In genomic region chr1:87265200-87265599, GRCm38 (mm10) we compare ENCODE assay signal across 9 mouse cellular contexts. TPM values are rescaled to one million over a fixed set of nuclear protein-coding genes. Genes with fewer than 3 reads are reported as not detected.
DNase-seq lines count a peak whose midpoint lies in the region; ATAC-seq and TF ChIP-seq lines count a peak whose summit lies in the region.
"Had no signal": no experiment of that assay in that cellular context is flagged by ENCODE, and none has a peak within 500 bp of the region (broad histone marks: within the 10 kb centered on the region; RNA-seq: fewer than 3 reads in every experiment).

No protein-coding gene starts in this region.

- TF ChIP-seq CTCF in intestine, postnatal 0 days (IDR thresholded peaks at IDR 0.05; ENCODE audit: low read depth), result no peak
- no peak for TF ChIP-seq CTCF in midbrain, postnatal 0 days (IDR thresholded peaks at IDR 0.05)

- H3K4me2 ChIP-seq in heart, embryonic 13.5 days, result peak overlapping the region; percentile 98
- H3K4me2 ChIP-seq in embryonic facial prominence, embryonic 11.5 days (ENCODE audit: low read depth, low read length), result peak overlapping the region; percentile 99
- H3K4me2 ChIP-seq in intestine, postnatal 0 days (replicated peaks; ENCODE audit: low read depth), result peak overlapping the region; percentile 87
- H3K4me2 ChIP-seq in midbrain, postnatal 0 days (ENCODE audit: low read depth, low read length, poor library complexity, severe bottlenecking), result peak overlapping the region; percentile 98

- H3K27me3 ChIP-seq in heart, embryonic 13.5 days (replicated peaks), result peaks cover 90% of the 10 kb centered on the region
- peaks cover 43% of the 10 kb centered on the region for H3K27me3 ChIP-seq in embryonic facial prominence, embryonic 11.5 days (ENCODE audit: control insufficient read depth, insufficient read depth, low read length)
- peaks cover 63% of the 10 kb centered on the region for H3K27me3 ChIP-seq in intestine, postnatal 0 days (replicated peaks; ENCODE audit: control insufficient read depth, insufficient read depth, low read length)
- H3K27me3 ChIP-seq in midbrain, postnatal 0 days (ENCODE audit: insufficient read depth, low read length), result peaks cover 50% of the 10 kb centered on the region
- H3K27me3 ChIP-seq: Patski had no signal

- no peaks in the 10 kb centered on the region for H3K36me3 ChIP-seq in heart, embryonic 13.5 days
- H3K36me3 ChIP-seq in embryonic facial prominence, embryonic 11.5 days (replicated peaks; ENCODE audit: control insufficient read depth, insufficient read depth, low read depth, low read length), result no peaks in the 10 kb centered on the region
- H3K36me3 ChIP-seq in intestine, postnatal 0 days (ENCODE audit: control insufficient read depth, insufficient read depth), result no peaks in the 10 kb centered on the region
- H3K36me3 ChIP-seq in midbrain, postnatal 0 days (ENCODE audit: insufficient read depth, low read length), result no peaks in the 10 kb centered on the region

- H3K9ac ChIP-seq in heart, embryonic 13.5 days, result no peak overlapping the region
- no peak overlapping the region for H3K9ac ChIP-seq in embryonic facial prominence, embryonic 11.5 days (replicated peaks; ENCODE audit: low read length)
- no peak overlapping the region for H3K9ac ChIP-seq in intestine, postnatal 0 days (ENCODE audit: low read depth, low read length)
- no peak overlapping the region for H3K9ac ChIP-seq in midbrain, postnatal 0 days (replicated peaks; ENCODE audit: low read length, poor library complexity, severe bottlenecking)

- peaks cover 27% of the 10 kb centered on the region for H3K4me1 ChIP-seq in heart, embryonic 13.5 days
- H3K4me1 ChIP-seq in embryonic facial prominence, embryonic 11.5 days (ENCODE audit: control insufficient read depth, insufficient read depth, low read length), result peaks cover 6% of the 10 kb centered on the region
- H3K4me1 ChIP-seq in intestine, postnatal 0 days (replicated peaks; ENCODE audit: control insufficient read depth, insufficient read depth, low read length), result no peaks in the 10 kb centered on the region; the same call in 1 of the 2 replicates
- H3K4me1 ChIP-seq in midbrain, postnatal 0 days (ENCODE audit: insufficient read depth, low read length), result peaks cover 12% of the 10 kb centered on the region; the same call in 1 of the 2 replicates

- WGBS in heart, embryonic 13.5 days, result under 1% methylated on average over 13 of the region's 13 CpGs
- 1% methylated on average over 13 of the region's 13 CpGs for WGBS in embryonic facial prominence, embryonic 11.5 days
- under 1% methylated on average over 13 of the region's 13 CpGs for WGBS in intestine, postnatal 0 days
- WGBS in midbrain, postnatal 0 days, result 0% methylated on average over 13 of the region's 13 CpGs

- ATAC-seq in heart, embryonic 13.5 days (ENCODE audit: extremely low read depth, insufficient number of reproducible peaks, low FRiP score, low TSS enrichment), result no peak
- no peak for ATAC-seq in embryonic facial prominence, embryonic 11.5 days (replicated peaks; ENCODE audit: insufficient number of reproducible peaks, low FRiP score, low TSS enrichment, low read depth)
- no peak for ATAC-seq in intestine, postnatal 0 days
- ATAC-seq in midbrain, postnatal 0 days (ENCODE audit: low FRiP score), result peak; percentile 42; the same call in 1 of the 2 replicates
- no peak for ATAC-seq in CD4-positive, CD25-positive, alpha-beta regulatory T cell, adult 4 months

- peak overlapping the region; percentile 61 for H3K4me3 ChIP-seq in heart, embryonic 13.5 days
- peak overlapping the region; percentile 49; the same call in 1 of the 2 replicates for H3K4me3 ChIP-seq in embryonic facial prominence, embryonic 11.5 days (ENCODE audit: low read depth, low read length)
- H3K4me3 ChIP-seq in intestine, postnatal 0 days (ENCODE audit: low read depth, low read length), result peak overlapping the region; percentile 49
- peak overlapping the region; percentile 44 for H3K4me3 ChIP-seq in midbrain, postnatal 0 days (ENCODE audit: low read depth, low read length)

- no peaks in the 10 kb centered on the region for H3K9me3 ChIP-seq in heart, embryonic 13.5 days
- no peaks in the 10 kb centered on the region for H3K9me3 ChIP-seq in embryonic facial prominence, embryonic 11.5 days (replicated peaks; ENCODE audit: control insufficient read depth, low read length)
- no peaks in the 10 kb centered on the region for H3K9me3 ChIP-seq in intestine, postnatal 0 days (ENCODE audit: control insufficient read depth)
- H3K9me3 ChIP-seq in midbrain, postnatal 0 days (ENCODE audit: low read length), result no peaks in the 10 kb centered on the region

- H3K27ac ChIP-seq in heart, embryonic 13.5 days (replicated peaks), result no peak overlapping the region
- H3K27ac ChIP-seq in embryonic facial prominence, embryonic 11.5 days (replicated peaks; ENCODE audit: low read depth, low read length), result no peak overlapping the region
- H3K27ac ChIP-seq in intestine, postnatal 0 days (ENCODE audit: low read depth, low read length), result no peak overlapping the region
- no peak overlapping the region for H3K27ac ChIP-seq in midbrain, postnatal 0 days (ENCODE audit: low read depth, low read length)

- DNase-seq in heart, adult 11 months, result no peak
- DNase-seq in embryonic facial prominence, embryonic 11.5 days (ENCODE audit: low spot score), result peak; percentile 12
- DNase-seq in midbrain, postnatal 0 days (ENCODE audit: low spot score), result no peak
- DNase-seq in layer of hippocampus, postnatal 25 days (ENCODE audit: extremely low spot score in 1 of 2, low spot score in 1 of 2), result no peak
- DNase-seq in urinary bladder, postnatal 4 days (ENCODE audit: low spot score in 2 of 2), result no peak

RNA-seq across cellular contexts. Expression of gene Efhd1, which starts 1.0 kb away (rescaled TPM):
- 0.14 and 0.29 TPM in 2 replicates for polyA plus RNA-seq in heart, embryonic 13.5 days (2015; fragmentation: Nextera tagmentation; extraction: Ambion mirVana)
- polyA plus RNA-seq in embryonic facial prominence, embryonic 11.5 days (2014; fragmentation: Nextera tagmentation; extraction: Ambion mirVana), result 0.81 and 1.1 TPM in 2 replicates
- 2.1 and 3.0 TPM in 2 replicates for polyA plus RNA-seq in intestine, postnatal 0 days (2015; fragmentation: Nextera tagmentation; extraction: Ambion mirVana)
- total RNA-seq in midbrain, postnatal 0 days (2014; rRNA removed), result 4.2 and 7.8 TPM in 2 replicates
- 1.7 and 2.6 TPM in 2 replicates for polyA plus RNA-seq in midbrain, postnatal 0 days (2015; fragmentation: Nextera tagmentation; extraction: Ambion mirVana)
- under 1 TPM in 1 of 2 experiments, not detected in 1; 0.35 TPM for polyA plus RNA-seq in CD4-positive, CD25-positive, alpha-beta regulatory T cell, adult 4 months (2017; shearing (Covaris generic))
- 10 to 100 TPM; 16.3 to 17.2 TPM for total RNA-seq in layer of hippocampus, postnatal 25 days (2021)

RNA-seq across cellular contexts. Expression of gene Eif4e2, which starts 51.5 kb away (rescaled TPM):
- 120 and 123 TPM in 2 replicates for polyA plus RNA-seq in heart, embryonic 13.5 days (2015; fragmentation: Nextera tagmentation; extraction: Ambion mirVana)
- polyA plus RNA-seq in embryonic facial prominence, embryonic 11.5 days (2014; fragmentation: Nextera tagmentation; extraction: Ambion mirVana), result 141 and 148 TPM in 2 replicates
- 175 and 179 TPM in 2 replicates for polyA plus RNA-seq in intestine, postnatal 0 days (2015; fragmentation: Nextera tagmentation; extraction: Ambion mirVana)
- 64.5 and 78.8 TPM in 2 replicates for total RNA-seq in midbrain, postnatal 0 days (2014; rRNA removed)
- polyA plus RNA-seq in midbrain, postnatal 0 days (2015; fragmentation: Nextera tagmentation; extraction: Ambion mirVana), result 91.0 and 92.7 TPM in 2 replicates
- polyA plus RNA-seq in CD4-positive, CD25-positive, alpha-beta regulatory T cell, adult 4 months (2017; shearing (Covaris generic)), result 100 to 1,000 TPM; 101 to 133 TPM
- 10 to 100 TPM; 59.6 to 66.5 TPM for total RNA-seq in layer of hippocampus, postnatal 25 days (2021)
